Mouse (Mus musculus): ENCODE measurements at regions not wholly inside any gene's neighbourhood (a gene's known extent, or its start where the extent isn't known, plus 50 kb on each side); places are given as distances from the start of the nearest gene placed in this dataset.
A peak's percentile ranks its signal among the peaks of the same experiment; 100 is the strongest.
"Not testable (repeated sequence)": the region's sequence is repeated elsewhere in the genome, so short reads cannot be mapped to it uniquely, and the experiment has no call there.

- no peak for DNase-seq
Observed at GRCm38 (mm10) chr12:8447612-8448011, 52.2 kb downstream of the Rhob start.

- no peak for DNase-seq
Observed at GRCm38 (mm10) chr12:8447025-8447424, 52.8 kb downstream of the Rhob start.

GRCm38 (mm10) chr12:8444975-8445853, 54.6 kb downstream of the Rhob start:
- DNase-seq: no peak

GRCm38 (mm10) chr12:8443917-8444453, 55.8 kb downstream of the Rhob start:
- DNase-seq: no peak

GRCm38 (mm10) chr12:8443253-8443661, 56.6 kb downstream of the Rhob start:
- DNase-seq: no peak

GRCm38 (mm10) chr12:8441275-8441674, 58.5 kb downstream of the Rhob start:
- no peak for DNase-seq

GRCm38 (mm10) chr12:8440373-8440772, 59.4 kb downstream of the Rhob start:
- no peak for DNase-seq

GRCm38 (mm10) chr12:8439957-8440356, 59.9 kb downstream of the Rhob start:
- no peak for DNase-seq

- no peak for DNase-seq
Observed at GRCm38 (mm10) chr12:8439486-8439885, 60.3 kb downstream of the Rhob start.

- no peak for DNase-seq
Observed at GRCm38 (mm10) chr12:8438638-8439037, 61.2 kb downstream of the Rhob start.

- no peak for DNase-seq
Observed at GRCm38 (mm10) chr12:8436976-8437580, 62.7 kb downstream of the Rhob start.

- no peak for DNase-seq
Observed at GRCm38 (mm10) chr12:8436553-8436952, 63.3 kb downstream of the Rhob start.

- DNase-seq: not testable (repeated sequence)
Observed at GRCm38 (mm10) chr12:8435651-8436348, 64.0 kb downstream of the Rhob start.

GRCm38 (mm10) chr12:8428228-8428990, 71.4 kb downstream of the Rhob start:
- no peak for DNase-seq

- DNase-seq: peak; percentile 73
Observed at GRCm38 (mm10) chr12:8424515-8424914, 75.3 kb downstream of the Rhob start.

GRCm38 (mm10) chr12:8422676-8423075, 77.1 kb downstream of the Rhob start:
- DNase-seq: no peak

- DNase-seq: no peak
Observed at GRCm38 (mm10) chr12:8421271-8421567, 78.6 kb downstream of the Rhob start.

- DNase-seq: no peak
Observed at GRCm38 (mm10) chr12:8420511-8421270, 79.1 kb downstream of the Rhob start.

- DNase-seq: no peak
Observed at GRCm38 (mm10) chr12:8418890-8419289, 80.9 kb downstream of the Rhob start.

- DNase-seq: no peak
Observed at GRCm38 (mm10) chr12:8417127-8417790, 82.5 kb downstream of the Rhob start.

- no peak for DNase-seq
Observed at GRCm38 (mm10) chr12:8412125-8412524, 87.7 kb downstream of the Rhob start.
